Mouse (Mus musculus) embryonic stem cell, embryonic (primary cell): ENCODE data around the gene Dgkd.

Source experiments
- CTCF ChIA-PET, 4 experiments: fragments of 300-600 bp in 2 of 4; fragments of 350-600 bp in 2 of 4; sonication (Branson Sonifier 250); formaldehyde crosslinking; loops; one replicate each; lab custom pipeline; 2022; ENCODE audit warnings: inconsistent platforms in 2 of 4; lab: Charles Lee
- POLR2A ChIA-PET, 4 experiments: fragments of 300-600 bp in 2 of 4; fragments of 350-600 bp in 2 of 4; sonication (Branson Sonifier 250); formaldehyde crosslinking; loops; one replicate each; lab custom pipeline; 2022; ENCODE audit warnings: antibody characterized with exemption in 4 of 4, inconsistent platforms in 1 of 4; lab: Charles Lee

The Dgkd gene

GRCm38 (mm10) chr1:87840411-87841208, 12.5 kb upstream of the Dgkd start:
- POLR2A ChIA-PET, result interaction anchor here in 2 of 4 experiments (0.6 to 0.7 kb wide), 2 partner anchors 124 to 235 kb away, joined by 3 to 4 read pairs; no protein-coding TSS in a partner anchor
- CTCF ChIA-PET, result no interaction called here

GRCm38 (mm10) chr1:87846801-87847474, 6.1 kb upstream of the Dgkd start:
- ChIA-PET POLR2A (interaction anchor here in 1 of 4 experiments (0.7 kb wide), 1 partner anchor 153 kb away, joined by 7 read pairs; no protein-coding TSS in a partner anchor), CTCF (interaction anchor here in 1 of 4 experiments (0.6 kb wide), 1 partner anchor 611 kb away, joined by 6 read pairs; no protein-coding TSS in a partner anchor)

DNA sequence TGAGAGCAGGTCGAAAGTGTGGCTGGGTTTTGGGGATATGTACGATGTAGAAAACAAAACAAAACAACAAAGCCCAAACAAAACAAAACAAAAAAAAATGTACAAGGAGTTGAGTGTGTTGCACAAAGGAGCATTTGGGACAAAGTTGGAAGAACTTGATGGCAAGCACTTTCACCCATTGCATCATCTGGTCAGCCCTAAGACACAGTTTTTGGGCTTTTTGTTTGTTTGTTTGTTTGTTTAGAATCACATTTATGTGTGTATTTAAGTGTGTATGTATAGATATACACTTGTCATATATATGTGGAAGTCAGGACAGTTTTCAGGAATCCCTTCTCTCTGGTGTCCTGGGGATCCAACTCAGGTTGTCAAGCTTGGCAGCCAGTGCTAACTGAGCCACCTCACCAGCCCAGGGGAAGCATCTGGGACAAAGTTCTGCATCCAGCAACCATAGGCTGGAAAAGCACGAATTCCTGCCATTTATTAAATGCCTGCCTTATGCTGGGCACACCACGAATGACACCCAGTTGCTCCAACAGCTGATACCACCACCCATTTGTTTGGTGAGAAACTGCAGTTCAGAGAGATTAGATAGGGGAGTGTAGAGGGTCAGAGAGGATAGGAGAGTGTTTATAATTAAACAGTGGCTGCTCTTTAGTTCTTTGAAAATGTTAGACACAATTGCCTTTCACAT, 5.5 kb upstream of the Dgkd start:
- POLR2A ChIA-PET, result no interaction called here
- CTCF ChIA-PET, result no interaction called here

GRCm38 (mm10) chr1:87848237-87848996, 4.7 kb upstream of the Dgkd start:
- POLR2A ChIA-PET, result no interaction called here
- CTCF ChIA-PET, result no interaction called here

- ChIA-PET CTCF (interaction anchor here in 1 of 4 experiments (0.6 kb wide), 1 partner anchor 72 kb away, joined by 8 read pairs; no protein-coding TSS in a partner anchor), POLR2A (interaction anchor here in 1 of 4 experiments (1.4 kb wide), 1 partner anchor 51 kb away, joined by 3 read pairs; no protein-coding TSS in a partner anchor)
These were observed 3.8 kb upstream of the Dgkd start for GRCm38 (mm10) chr1:87849278-87849677.

GRCm38 (mm10) chr1:87851344-87851743, 1.7 kb upstream of the Dgkd start:
- POLR2A ChIA-PET, result no interaction called here
- CTCF ChIA-PET, result interaction anchor here in 1 of 4 experiments (0.6 kb wide), 1 partner anchor 71 kb away, joined by 4 read pairs; no protein-coding TSS in a partner anchor

DNA sequence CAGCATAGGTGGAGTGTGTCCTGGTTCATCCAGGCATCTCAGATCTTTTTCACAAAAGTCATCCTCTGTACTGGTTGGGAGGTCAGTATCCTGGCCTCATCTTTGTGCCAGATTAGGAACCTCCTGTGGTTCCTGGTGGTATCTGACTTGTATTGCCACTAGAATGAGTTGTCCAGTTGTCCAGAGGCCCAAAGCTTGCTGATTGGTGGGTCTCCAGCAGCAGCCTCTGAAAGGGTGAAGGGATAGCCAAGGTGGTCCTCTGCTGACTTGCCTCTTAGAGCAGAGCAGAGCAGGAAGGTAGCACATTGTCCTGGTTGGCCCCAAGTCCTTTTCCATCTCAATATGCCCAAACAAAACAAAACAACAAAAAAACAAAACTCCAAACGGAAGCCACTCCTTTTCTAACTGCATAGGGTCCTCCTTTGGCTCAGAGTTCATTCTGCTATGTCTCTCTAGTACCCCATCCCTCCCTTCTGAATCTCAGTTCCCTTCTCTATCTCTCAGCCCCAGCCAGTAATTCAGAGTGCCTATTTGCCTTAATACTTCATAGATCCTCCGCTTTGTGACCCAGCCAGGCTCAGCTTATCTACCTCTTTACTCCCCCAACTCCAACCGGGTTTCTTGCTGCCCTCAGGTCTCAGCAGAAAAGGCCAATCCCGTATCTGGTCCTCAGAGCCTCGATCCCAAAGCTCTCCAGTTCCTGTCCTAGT, 851 bp upstream of the Dgkd start:
- ChIA-PET CTCF (interaction anchor here in 1 of 4 experiments (0.6 kb wide), 1 partner anchor 71 kb away, joined by 4 read pairs; no protein-coding TSS in a partner anchor), POLR2A (interaction anchor here in 1 of 4 experiments (0.9 kb wide), 1 partner anchor 90 kb away, joined by 3 read pairs; no protein-coding TSS in a partner anchor)

DNA sequence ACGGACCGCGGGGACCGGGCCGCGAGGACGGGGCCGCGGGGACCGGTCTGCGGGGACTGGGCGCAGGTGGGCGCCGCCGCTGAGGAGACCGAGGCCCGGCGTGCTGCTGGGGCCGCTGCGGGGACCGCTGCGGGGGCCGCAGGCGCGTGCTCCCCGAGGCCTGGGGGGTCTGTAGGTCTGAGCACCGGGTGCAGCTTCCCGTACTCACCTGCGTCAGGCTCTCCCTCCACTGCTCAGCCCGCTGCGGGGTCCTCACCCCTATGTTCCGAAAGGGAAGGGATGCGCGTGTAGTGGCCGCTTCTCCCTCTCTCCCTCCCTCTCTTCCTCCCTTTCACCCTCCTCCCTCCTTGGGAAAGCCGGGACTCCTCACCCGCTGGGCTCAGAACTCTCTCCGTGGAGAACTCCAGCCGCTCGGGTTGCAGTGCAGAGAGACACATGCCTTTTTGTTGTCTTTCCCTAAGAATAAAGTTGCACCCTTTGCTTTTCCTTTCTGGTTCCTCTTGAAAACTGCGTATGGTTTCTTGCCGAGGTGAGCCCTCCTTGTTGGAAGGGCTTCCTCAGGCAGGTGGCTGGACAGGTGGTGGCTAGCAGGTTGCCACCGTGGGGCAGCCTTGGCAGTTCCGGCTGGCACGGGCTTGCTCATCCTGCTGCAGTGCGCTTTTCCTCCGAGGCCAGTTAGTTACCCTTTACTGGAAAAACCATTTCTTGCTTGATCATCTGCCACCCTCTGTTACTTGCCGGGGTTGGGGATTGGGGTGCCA, 694 bp downstream of the Dgkd start:
- ChIA-PET POLR2A (interaction anchor here in 2 of 4 experiments (1.0 to 2.3 kb wide), 4 partner anchors 10 to 117 kb away, joined by 3 to 11 read pairs (median 4); no protein-coding TSS in a partner anchor), CTCF (no interaction called here)

DNA sequence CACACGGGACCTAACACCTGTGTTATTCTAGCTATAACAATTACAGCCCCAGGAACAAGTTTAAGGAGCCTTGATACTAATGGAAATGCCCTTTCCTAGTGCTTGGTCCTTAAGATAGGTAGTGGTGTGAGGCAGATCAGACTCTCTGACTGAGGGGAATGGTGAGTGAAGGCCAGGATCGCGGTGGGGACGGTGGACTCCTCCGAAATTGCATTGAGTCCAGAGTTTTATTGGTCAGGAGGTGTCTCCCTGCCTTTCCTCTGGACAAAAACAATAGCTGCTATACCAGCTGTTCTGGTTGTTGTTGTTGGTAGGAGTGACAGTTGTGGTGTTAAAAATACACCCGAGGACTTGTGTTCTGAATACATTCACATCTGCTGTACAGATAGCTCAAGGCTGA, 1.3 kb downstream of the Dgkd start:
- ChIA-PET CTCF (interaction anchor here in 1 of 4 experiments (0.6 kb wide), 1 partner anchor 669 kb away, joined by 3 read pairs; no protein-coding TSS in a partner anchor), POLR2A (interaction anchor here in 2 of 4 experiments (0.7 to 2.3 kb wide), 6 partner anchors 10 to 235 kb away, joined by 3 to 11 read pairs (median 4); partner anchors contain the start of gene Inpp5d (in 1 of the 2))

DNA sequence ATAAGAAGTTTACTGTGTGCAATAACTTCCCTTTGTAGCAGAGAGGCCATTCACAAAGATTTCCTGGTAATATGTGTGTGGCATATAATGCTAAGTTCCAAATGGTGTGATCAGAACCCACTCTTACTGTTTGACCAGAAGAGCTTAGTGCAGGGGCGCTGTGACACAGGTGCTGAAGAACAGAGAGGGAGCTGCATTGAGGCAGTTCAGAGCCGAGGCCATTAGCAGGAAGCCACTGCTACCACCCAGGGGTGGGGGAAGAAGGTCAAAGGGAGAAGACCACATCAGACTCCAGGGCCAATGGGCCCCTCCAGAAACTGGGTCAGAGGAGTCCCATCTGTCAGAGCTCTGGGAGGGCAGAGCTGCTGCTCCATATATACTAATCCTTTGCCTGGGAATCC, 1.8 kb downstream of the Dgkd start:
- ChIA-PET CTCF (interaction anchor here in 1 of 4 experiments (0.6 kb wide), 1 partner anchor 669 kb away, joined by 3 read pairs; no protein-coding TSS in a partner anchor), POLR2A (interaction anchor here in 2 of 4 experiments (0.6 to 2.3 kb wide), 9 partner anchors 9 to 1215 kb away, joined by 3 to 11 read pairs (median 4); partner anchors contain the start of genes Inpp5d (in 1 of the 2) and Sh3bp4 (in 1 of the 2))

DNA sequence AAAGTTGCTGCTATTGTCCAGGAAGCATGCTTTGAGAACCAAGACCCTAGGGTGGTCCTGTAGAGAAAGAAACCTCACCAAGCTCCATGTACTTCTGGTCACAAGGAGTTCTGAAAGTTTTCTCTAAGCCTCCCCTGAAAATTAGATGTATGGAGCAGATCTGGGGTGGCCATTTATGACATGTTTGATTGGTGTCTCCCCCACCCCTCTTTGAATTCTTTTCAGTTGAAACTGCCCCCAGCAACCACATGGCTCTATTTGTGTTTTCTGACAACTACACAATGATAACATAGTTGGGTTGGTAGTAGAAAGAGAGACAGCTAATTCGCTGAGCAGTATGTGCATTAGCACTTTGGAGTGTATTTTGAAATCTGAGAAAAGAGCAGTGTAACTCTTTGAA, 2.4 kb downstream of the Dgkd start:
- ChIA-PET POLR2A (interaction anchor here in 2 of 4 experiments (0.6 to 2.3 kb wide), 5 partner anchors 10 to 1215 kb away, joined by 3 to 11 read pairs (median 3); partner anchors contain the start of genes Inpp5d (in 1 of the 2) and Sh3bp4 (in 1 of the 2)), CTCF (no interaction called here)

- POLR2A ChIA-PET, result interaction anchor here in 1 of 4 experiments (1.4 to 1.8 kb wide), 2 partner anchors 10 to 14 kb away, joined by 4 to 7 read pairs; no protein-coding TSS in a partner anchor
- CTCF ChIA-PET, result no interaction called here
These were observed 3.7 kb downstream of the Dgkd start for GRCm38 (mm10) chr1:87856823-87857222.

- POLR2A ChIA-PET, result interaction anchor here in 1 of 4 experiments (1.4 to 1.8 kb wide), 2 partner anchors 9 to 13 kb away, joined by 4 to 7 read pairs; no protein-coding TSS in a partner anchor
- CTCF ChIA-PET, result no interaction called here
These were observed 4.9 kb downstream of the Dgkd start for GRCm38 (mm10) chr1:87858031-87858430.

GRCm38 (mm10) chr1:87858529-87858928, 5.4 kb downstream of the Dgkd start:
- CTCF ChIA-PET, result no interaction called here
- POLR2A ChIA-PET, result interaction anchor here in 1 of 4 experiments (1.4 to 1.8 kb wide), 3 partner anchors 8 to 103 kb away, joined by 4 to 7 read pairs (median 4); partner anchors contain the start of gene Atg16l1

- CTCF ChIA-PET, result no interaction called here
- POLR2A ChIA-PET, result interaction anchor here in 1 of 4 experiments (1.8 kb wide), 1 partner anchor 9 kb away, joined by 4 read pairs; no protein-coding TSS in a partner anchor
These were observed 10.5 kb downstream of the Dgkd start for GRCm38 (mm10) chr1:87863602-87864001.

- ChIA-PET CTCF (interaction anchor here in 2 of 4 experiments (0.7 kb wide), 2 partner anchors 52 to 109 kb away, joined by 4 read pairs; no protein-coding TSS in a partner anchor), POLR2A (interaction anchor here in 2 of 4 experiments (0.6 to 2.1 kb wide), 6 partner anchors 10 to 204 kb away, joined by 3 to 11 read pairs (median 4); no protein-coding TSS in a partner anchor)
These were observed 11.8 kb downstream of the Dgkd start for GRCm38 (mm10) chr1:87864889-87865288.
